Mouse (Mus musculus): ENCODE data around the gene Fign. TPM values are rescaled to one million over a fixed set of nuclear protein-coding genes. Genes with fewer than 3 reads are reported as not detected.

Gene Fign
- polyA plus RNA-seq, 1 experiment from 2014 or later, result 0.73 TPM

DNA sequence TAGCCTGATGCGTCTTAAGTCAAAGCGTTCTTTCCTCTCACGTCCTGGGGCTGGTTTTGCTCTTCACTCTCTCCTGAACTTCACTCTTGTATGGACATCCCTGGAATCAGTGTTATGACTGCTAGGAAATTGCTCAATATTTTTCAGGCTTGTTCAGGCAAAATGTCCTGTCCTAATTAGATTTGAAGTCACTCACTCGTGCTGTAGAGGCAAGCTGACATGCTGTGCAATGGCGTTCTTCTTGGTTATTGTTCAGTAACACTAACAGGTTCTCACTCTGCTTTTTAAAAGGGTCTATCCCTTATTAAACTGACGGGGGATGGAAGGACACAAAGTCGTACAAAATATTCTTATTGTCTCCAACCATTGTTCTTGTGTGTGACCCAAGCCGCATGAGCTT lies 10.2 kb upstream of the Fign start:
- WGBS, result 84% methylated on average over 8 of the region's 8 CpGs
- no peak for TF ChIP-seq CTCF (IDR thresholded peaks at IDR 0.05; ENCODE audit: low read depth)

DNA sequence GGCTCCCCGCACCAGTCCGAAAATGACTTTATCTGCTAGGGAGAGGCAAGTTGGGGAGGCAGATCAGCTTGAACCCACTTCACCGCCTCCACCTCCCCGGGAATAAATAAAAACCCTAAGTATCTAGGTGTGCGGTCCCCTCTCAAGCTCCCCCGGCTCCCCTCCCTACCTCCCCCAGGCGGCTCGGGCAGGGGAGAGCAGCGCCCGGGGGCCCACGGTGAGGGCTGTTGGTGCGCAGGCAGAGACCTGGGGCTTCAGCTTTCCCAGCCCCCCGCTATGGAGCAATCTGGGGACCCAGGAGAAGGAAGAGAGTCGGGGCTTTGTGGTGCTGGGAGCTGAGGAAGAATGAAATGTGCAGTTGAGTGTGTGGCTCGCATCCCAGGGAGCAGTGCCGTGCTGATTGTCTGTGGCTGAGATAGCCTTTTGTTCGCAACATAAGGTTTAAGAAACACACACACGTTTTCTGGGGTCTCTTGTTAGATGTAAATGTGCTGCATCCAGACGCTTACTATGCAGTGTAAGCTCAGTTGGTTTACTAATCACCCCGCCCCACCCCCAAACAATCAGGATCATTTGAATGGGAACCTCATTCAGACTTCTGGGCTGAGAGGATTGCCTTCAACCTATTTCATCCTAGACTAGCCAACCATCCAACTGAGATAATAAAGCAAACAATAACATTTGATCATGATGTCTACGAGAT lies 931 bp upstream of the Fign start:
- peak; percentile 53; the same call in 1 of the 2 replicates for ATAC-seq
- Histone ChIP-seq H3K27me3 (replicated peaks; ENCODE audit: control insufficient read depth, insufficient read depth, low read length) (no peaks in the 10 kb centered on the region), H3K36me3 (ENCODE audit: control insufficient read depth, insufficient read depth) (no peaks in the 10 kb centered on the region), H3K4me2 (replicated peaks; ENCODE audit: low read depth) (peak overlapping the region; percentile 97), H3K9ac (ENCODE audit: low read depth, low read length) (peak overlapping the region; percentile 74), H3K4me3 (ENCODE audit: low read depth, low read length) (peak overlapping the region; percentile 73), H3K27ac (ENCODE audit: low read depth, low read length) (peak overlapping the region; percentile 63), H3K9me3 (ENCODE audit: control insufficient read depth) (no peaks in the 10 kb centered on the region), H3K4me1 (replicated peaks; ENCODE audit: control insufficient read depth, insufficient read depth, low read length) (no peaks in the 10 kb centered on the region)
- TF ChIP-seq CTCF (IDR thresholded peaks at IDR 0.05; ENCODE audit: low read depth), result peak; percentile 53
- 8% methylated on average over 21 of the region's 21 CpGs for WGBS

More for the DNA sequence above, 10.2 kb upstream of the Fign start:
- H3K9me3 ChIP-seq (ENCODE audit: control insufficient read depth), result no peaks in the 10 kb centered on the region
- no peaks in the 10 kb centered on the region for H3K27me3 ChIP-seq (replicated peaks; ENCODE audit: control insufficient read depth, insufficient read depth, low read length)
- H3K36me3 ChIP-seq (ENCODE audit: control insufficient read depth, insufficient read depth), result no peaks in the 10 kb centered on the region
- no peak overlapping the region for H3K9ac ChIP-seq (ENCODE audit: low read depth, low read length)
- no peak overlapping the region for H3K27ac ChIP-seq (ENCODE audit: low read depth, low read length)
- no peak for ATAC-seq
- H3K4me2 ChIP-seq (replicated peaks; ENCODE audit: low read depth), result no peak overlapping the region
- no peaks in the 10 kb centered on the region for H3K4me1 ChIP-seq (replicated peaks; ENCODE audit: control insufficient read depth, insufficient read depth, low read length)
- no peak overlapping the region for H3K4me3 ChIP-seq (ENCODE audit: low read depth, low read length)

DNA sequence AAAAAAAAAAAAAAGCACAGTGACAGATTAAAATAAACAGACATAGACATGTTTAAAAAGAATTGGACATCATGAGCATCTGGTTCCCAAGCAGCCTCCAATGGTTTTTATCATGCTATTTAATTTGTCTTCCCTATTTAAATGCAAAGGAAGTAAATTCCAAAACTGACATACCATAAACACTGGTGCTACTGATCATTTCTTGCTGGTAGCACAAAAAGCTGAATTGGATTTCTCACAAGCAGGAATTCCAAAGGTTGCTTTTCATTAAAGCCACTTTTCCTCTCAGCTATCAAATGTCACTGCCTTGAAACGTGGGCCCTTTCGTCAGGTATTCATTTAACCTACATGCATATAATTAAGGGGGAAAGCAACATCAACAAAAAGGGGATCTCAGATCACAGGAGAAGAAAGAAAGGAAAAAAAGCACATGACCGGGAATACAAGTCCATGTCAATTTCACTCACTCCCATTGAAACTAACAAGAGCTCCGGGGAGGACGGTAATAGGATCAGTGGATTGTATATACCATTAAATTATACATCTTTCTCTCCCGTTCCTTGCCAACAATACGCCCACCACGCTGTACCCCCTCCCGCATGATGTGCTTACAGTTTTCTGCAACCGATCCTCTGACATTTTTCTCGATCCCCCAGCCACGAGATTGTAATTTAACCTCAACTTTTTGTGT lies 972 bp downstream of the Fign start:
- no peak overlapping the region for H3K9ac ChIP-seq (ENCODE audit: low read depth, low read length)
- WGBS, result 2% methylated on average over 12 of the region's 12 CpGs

DNA sequence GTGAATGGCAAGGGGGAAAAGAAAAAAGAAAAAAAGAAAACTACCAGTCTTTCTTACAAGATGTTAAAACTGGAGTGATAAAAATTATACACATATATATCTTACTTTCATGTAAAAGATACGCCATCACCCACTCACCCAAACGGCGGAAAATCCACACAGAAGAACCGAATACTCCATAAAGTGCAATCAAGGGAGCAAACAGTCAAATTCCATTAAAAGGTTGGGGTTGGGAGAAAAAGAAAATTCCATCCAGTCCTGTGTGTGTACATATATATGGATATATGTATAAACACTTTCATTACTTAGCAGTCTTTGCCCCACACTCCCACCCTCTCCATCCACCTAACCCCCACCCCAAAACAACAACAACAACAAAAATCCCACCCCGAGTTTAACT lies 1.7 kb downstream of the Fign start:
- H3K9ac ChIP-seq (ENCODE audit: low read depth, low read length), result no peak overlapping the region
- no peak for ATAC-seq

More for the DNA sequence above, 972 bp downstream of the Fign start:
- Histone ChIP-seq H3K4me1 (replicated peaks; ENCODE audit: control insufficient read depth, insufficient read depth, low read length) (no peaks in the 10 kb centered on the region), H3K36me3 (ENCODE audit: control insufficient read depth, insufficient read depth) (no peaks in the 10 kb centered on the region), H3K9me3 (ENCODE audit: control insufficient read depth) (no peaks in the 10 kb centered on the region), H3K27me3 (replicated peaks; ENCODE audit: control insufficient read depth, insufficient read depth, low read length) (no peaks in the 10 kb centered on the region), H3K27ac (ENCODE audit: low read depth, low read length) (no peak overlapping the region), H3K4me2 (replicated peaks; ENCODE audit: low read depth) (peak overlapping the region; percentile 97), H3K4me3 (ENCODE audit: low read depth, low read length) (peak overlapping the region; percentile 73)
- no peak for TF ChIP-seq CTCF (IDR thresholded peaks at IDR 0.05; ENCODE audit: low read depth)
- no peak for ATAC-seq

DNA sequence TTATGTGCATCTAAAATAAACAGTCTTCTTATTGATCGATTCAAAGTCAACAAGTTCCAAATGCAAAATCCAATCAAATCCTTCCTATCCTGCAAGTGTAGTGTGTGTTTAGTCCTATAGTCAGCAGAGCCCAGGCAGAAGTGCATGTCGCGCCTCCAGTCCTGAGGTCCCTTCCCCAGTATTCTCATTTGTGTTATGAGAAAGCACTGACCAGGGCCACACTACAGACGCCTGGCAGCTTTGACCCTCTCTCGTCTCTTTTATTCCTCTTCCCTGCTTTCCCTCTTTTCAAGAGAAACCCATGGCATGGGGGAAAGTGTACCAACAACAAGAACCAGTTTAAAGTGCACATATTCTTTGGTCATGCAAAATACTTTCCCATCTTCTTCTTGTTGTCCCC lies 2.3 kb downstream of the Fign start:
- no peak overlapping the region for H3K4me3 ChIP-seq (ENCODE audit: low read depth, low read length)
- ATAC-seq, result no peak
- H3K4me2 ChIP-seq (replicated peaks; ENCODE audit: low read depth), result peak overlapping the region; percentile 97
- no peaks in the 10 kb centered on the region for H3K9me3 ChIP-seq (ENCODE audit: control insufficient read depth)
- H3K27ac ChIP-seq (ENCODE audit: low read depth, low read length), result no peak overlapping the region
- no peak for TF ChIP-seq CTCF (IDR thresholded peaks at IDR 0.05; ENCODE audit: low read depth)
- no peaks in the 10 kb centered on the region for H3K4me1 ChIP-seq (replicated peaks; ENCODE audit: control insufficient read depth, insufficient read depth, low read length)
- no peak overlapping the region for H3K9ac ChIP-seq (ENCODE audit: low read depth, low read length)
- no peaks in the 10 kb centered on the region for H3K36me3 ChIP-seq (ENCODE audit: control insufficient read depth, insufficient read depth)
- 54% methylated on average over 5 of the region's 5 CpGs for WGBS
- no peaks in the 10 kb centered on the region for H3K27me3 ChIP-seq (replicated peaks; ENCODE audit: control insufficient read depth, insufficient read depth, low read length)

More for the DNA sequence above, 1.7 kb downstream of the Fign start:
- Histone ChIP-seq H3K4me1 (replicated peaks; ENCODE audit: control insufficient read depth, insufficient read depth, low read length) (no peaks in the 10 kb centered on the region), H3K9me3 (ENCODE audit: control insufficient read depth) (no peaks in the 10 kb centered on the region), H3K27ac (ENCODE audit: low read depth, low read length) (no peak overlapping the region), H3K27me3 (replicated peaks; ENCODE audit: control insufficient read depth, insufficient read depth, low read length) (no peaks in the 10 kb centered on the region), H3K4me3 (ENCODE audit: low read depth, low read length) (peak overlapping the region; percentile 73; the same call in 1 of the 2 replicates), H3K4me2 (replicated peaks; ENCODE audit: low read depth) (peak overlapping the region; percentile 97), H3K36me3 (ENCODE audit: control insufficient read depth, insufficient read depth) (no peaks in the 10 kb centered on the region)
- no peak for TF ChIP-seq CTCF (IDR thresholded peaks at IDR 0.05; ENCODE audit: low read depth)
- WGBS, result 63% methylated on average over 5 of the region's 5 CpGs

DNA sequence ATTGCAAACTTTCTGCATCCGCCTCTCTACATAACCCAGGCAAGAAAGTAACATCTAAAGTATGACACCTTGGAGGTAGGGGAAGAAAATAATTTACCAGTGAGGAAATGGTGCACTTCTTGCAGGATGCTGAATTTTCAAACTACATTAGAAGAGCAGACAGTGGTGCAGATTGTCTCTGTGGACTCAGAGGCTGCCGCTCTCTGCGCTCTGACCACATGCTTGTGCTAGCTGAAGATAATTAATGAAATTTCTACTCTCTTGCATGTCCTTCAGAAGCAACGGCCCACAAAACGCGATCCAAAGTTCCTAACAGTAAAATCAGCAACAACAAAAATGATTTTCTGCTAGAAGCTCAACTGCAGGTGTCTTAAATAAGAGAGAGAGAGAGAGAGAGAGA lies 4.8 kb downstream of the Fign start:
- no peak overlapping the region for H3K9ac ChIP-seq (ENCODE audit: low read depth, low read length)
- 84% methylated on average over 6 of the region's 6 CpGs for WGBS
- TF ChIP-seq CTCF (IDR thresholded peaks at IDR 0.05; ENCODE audit: low read depth), result no peak
- H3K27ac ChIP-seq (ENCODE audit: low read depth, low read length), result no peak overlapping the region
- H3K27me3 ChIP-seq (replicated peaks; ENCODE audit: control insufficient read depth, insufficient read depth, low read length), result no peaks in the 10 kb centered on the region
- H3K4me3 ChIP-seq (ENCODE audit: low read depth, low read length), result no peak overlapping the region
- H3K4me2 ChIP-seq (replicated peaks; ENCODE audit: low read depth), result no peak overlapping the region
- ATAC-seq, result no peak
- no peaks in the 10 kb centered on the region for H3K36me3 ChIP-seq (ENCODE audit: control insufficient read depth, insufficient read depth)
- no peaks in the 10 kb centered on the region for H3K9me3 ChIP-seq (ENCODE audit: control insufficient read depth)
- no peaks in the 10 kb centered on the region for H3K4me1 ChIP-seq (replicated peaks; ENCODE audit: control insufficient read depth, insufficient read depth, low read length)
